23 mouse cellular contexts compared by ENCODE assay signal in the genomic region with DNA sequence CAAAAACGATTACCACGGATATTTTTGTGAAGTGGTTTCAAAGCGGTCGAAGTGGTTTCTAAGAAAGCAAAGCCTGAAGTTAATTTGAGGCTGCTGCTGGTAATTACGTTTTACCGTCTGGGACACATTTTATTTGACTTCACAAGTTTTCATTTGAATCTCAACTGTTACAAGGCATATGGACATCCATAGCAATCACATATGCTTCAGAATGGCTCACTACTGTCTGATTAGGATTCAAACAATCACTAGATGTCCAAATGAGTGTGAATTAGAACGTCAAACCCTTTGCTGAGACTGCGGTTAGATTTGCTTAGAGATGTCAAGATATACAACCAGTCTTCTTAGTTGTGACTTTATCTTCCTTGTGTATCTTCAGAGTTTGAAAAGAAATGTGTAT.
DNase-seq lines count a peak whose midpoint lies in the region; ATAC-seq and TF ChIP-seq lines count a peak whose summit lies in the region.
"Had no signal": no experiment of that assay in that cellular context is flagged by ENCODE, and none has a peak within 500 bp of the region (broad histone marks: within the 10 kb centered on the region; RNA-seq: fewer than 3 reads in every experiment).

No protein-coding gene starts in this region.

- H3K9ac ChIP-seq in forebrain, embryonic 14.5 days (ENCODE audit: low read length): no peak overlapping the region
- H3K9ac ChIP-seq: embryonic facial prominence, embryonic 15.5 days; hindbrain, embryonic 12.5 days; hindbrain, embryonic 15.5 days had no signal

- 75% methylated on average over 8 of the region's 8 CpGs for WGBS in forebrain, embryonic 14.5 days
- 90% methylated on average over 8 of the region's 8 CpGs for WGBS in forebrain, embryonic 10.5 days

- ATAC-seq in forebrain, embryonic 14.5 days: no peak
- ATAC-seq: CD4-positive, CD25-positive, alpha-beta regulatory T cell, adult 4 months; intestine, postnatal 0 days had no signal

- no peaks in the 10 kb centered on the region for H3K4me1 ChIP-seq in forebrain, embryonic 14.5 days (ENCODE audit: control insufficient read depth, insufficient read depth, low read length)
- no peaks in the 10 kb centered on the region for H3K4me1 ChIP-seq in forebrain, embryonic 10.5 days
- H3K4me1 ChIP-seq: embryonic facial prominence, embryonic 15.5 days; hindbrain, embryonic 12.5 days; hindbrain, embryonic 15.5 days had no signal

- H3K36me3 ChIP-seq in forebrain, embryonic 14.5 days (ENCODE audit: control insufficient read depth, insufficient read depth, low read length): no peaks in the 10 kb centered on the region
- H3K36me3 ChIP-seq in forebrain, embryonic 10.5 days (replicated peaks): no peaks in the 10 kb centered on the region
- H3K36me3 ChIP-seq: embryonic facial prominence, embryonic 15.5 days; hindbrain, embryonic 12.5 days; hindbrain, embryonic 15.5 days had no signal

- no peak for TF ChIP-seq POLR2A in brain, embryonic 14.5 days (IDR thresholded peaks at IDR 0.05; ENCODE audit: borderline replicate concordance, extremely low read depth, insufficient read depth, insufficient read length, poor library complexity, severe bottlenecking)

- H3K4me2 ChIP-seq in forebrain, embryonic 14.5 days (ENCODE audit: low read length): no peak overlapping the region
- H3K4me2 ChIP-seq: embryonic facial prominence, embryonic 15.5 days; heart, embryonic 11.5 days; hindbrain, embryonic 12.5 days; hindbrain, embryonic 15.5 days had no signal

- no peaks in the 10 kb centered on the region for H3K27me3 ChIP-seq in forebrain, embryonic 14.5 days (replicated peaks; ENCODE audit: control insufficient read depth, insufficient read depth, low read length)
- no peaks in the 10 kb centered on the region for H3K27me3 ChIP-seq in forebrain, embryonic 10.5 days (ENCODE audit: poor library complexity, severe bottlenecking)
- H3K27me3 ChIP-seq: embryonic facial prominence, embryonic 15.5 days; hindbrain, embryonic 12.5 days; hindbrain, embryonic 15.5 days had no signal

- H3K9me3 ChIP-seq in forebrain, embryonic 14.5 days (replicated peaks; ENCODE audit: control insufficient read depth, low read length): no peaks in the 10 kb centered on the region
- no peaks in the 10 kb centered on the region for H3K9me3 ChIP-seq in forebrain, embryonic 10.5 days
- H3K9me3 ChIP-seq: embryonic facial prominence, embryonic 15.5 days; hindbrain, embryonic 12.5 days; hindbrain, embryonic 15.5 days had no signal

- DNase-seq in forebrain, embryonic 14.5 days (ENCODE audit: low spot score): peak; percentile 37
- DNase-seq in forebrain, embryonic 10.5 days (ENCODE audit: extremely low spot score, low spot score): no peak
- peak; percentile 1 for DNase-seq in brain, adult 2 months (ENCODE audit: low read depth, low spot score)
- peak; percentile 63 for DNase-seq in brain, embryonic 14.5 days (ENCODE audit: low read depth)
- no peak for DNase-seq in heart, adult 9 months (ENCODE audit: low spot score in 2 of 2)
- no peak for DNase-seq in lung, postnatal 4 days
- DNase-seq: adrenal gland, adult 2 months; adrenal gland, postnatal 25 days; cerebellum, adult 11-12 months; cerebellum, adult 8-10 months; cerebellum, postnatal 10 days; cerebellum, postnatal 36 days; embryo, embryonic 11 days; gastrocnemius, postnatal 10 days; gastrocnemius, postnatal 36 days; heart, adult 2 months; kidney, adult 2 months had no signal

- H3K4me3 ChIP-seq in forebrain, embryonic 14.5 days (ENCODE audit: low read depth, low read length): no peak overlapping the region
- no peak overlapping the region for H3K4me3 ChIP-seq in forebrain, embryonic 10.5 days
- H3K4me3 ChIP-seq: embryonic facial prominence, embryonic 15.5 days; heart, adult 2 months; hindbrain, embryonic 12.5 days; hindbrain, embryonic 15.5 days had no signal

- no peak for TF ChIP-seq CTCF in brain, embryonic 14.5 days (IDR thresholded peaks at IDR 0.05; ENCODE audit: borderline replicate concordance, extremely low read depth, insufficient read depth, insufficient read length)

- H3K27ac ChIP-seq in forebrain, embryonic 14.5 days (ENCODE audit: low read depth, low read length): no peak overlapping the region
- no peak overlapping the region for H3K27ac ChIP-seq in forebrain, embryonic 10.5 days
- H3K27ac ChIP-seq: embryonic facial prominence, embryonic 15.5 days; heart, adult 2 months; hindbrain, embryonic 12.5 days; hindbrain, embryonic 15.5 days had no signal

Comparison
In these comparisons a context has a peak if more than half of its experiments do, and no peak if none do; other contexts are left out.
1. DNase-seq: peak in forebrain, embryonic 14.5 days (single experiment), brain, adult 2 months (single experiment) and brain, embryonic 14.5 days (single experiment); none in forebrain, embryonic 10.5 days (single experiment), heart, adult 9 months (0 of 2) and lung, postnatal 4 days (0 of 2).